Mouse (Mus musculus) heart, postnatal 25 days (tissue): Measurements from ENCODE around the gene BC017158. TPM values are rescaled to one million over a fixed set of nuclear protein-coding genes. Genes with fewer than 3 reads are reported as not detected.

ENCODE experiments used
- DNase-seq: peaks from one replicate; pipeline ENCODE4 v3.0.0; 2022; ENCODE audit warnings: low spot score
- intact Hi-C: fragments of 180-260 bp; cut with DNase I; formaldehyde crosslinking; loops from one replicate; pipeline ENCODE4 v1.15.1; 2025
- microRNA-seq: library from miRNA; unstranded; fragments of <30 nt; microRNA quantifications from one replicate; pipeline ENCODE4 v1.2.0, GENCODE M21; 2022
- total RNA-seq, 2 experiments: library from RNA; stranded (reverse); gene quantifications; 2 replicates each; pipeline ENCODE4 v1.2.3; 2021

Gene BC017158
- total RNA-seq, 2 experiments from 2014 or later: 6.1 to 6.4 TPM

DNA sequence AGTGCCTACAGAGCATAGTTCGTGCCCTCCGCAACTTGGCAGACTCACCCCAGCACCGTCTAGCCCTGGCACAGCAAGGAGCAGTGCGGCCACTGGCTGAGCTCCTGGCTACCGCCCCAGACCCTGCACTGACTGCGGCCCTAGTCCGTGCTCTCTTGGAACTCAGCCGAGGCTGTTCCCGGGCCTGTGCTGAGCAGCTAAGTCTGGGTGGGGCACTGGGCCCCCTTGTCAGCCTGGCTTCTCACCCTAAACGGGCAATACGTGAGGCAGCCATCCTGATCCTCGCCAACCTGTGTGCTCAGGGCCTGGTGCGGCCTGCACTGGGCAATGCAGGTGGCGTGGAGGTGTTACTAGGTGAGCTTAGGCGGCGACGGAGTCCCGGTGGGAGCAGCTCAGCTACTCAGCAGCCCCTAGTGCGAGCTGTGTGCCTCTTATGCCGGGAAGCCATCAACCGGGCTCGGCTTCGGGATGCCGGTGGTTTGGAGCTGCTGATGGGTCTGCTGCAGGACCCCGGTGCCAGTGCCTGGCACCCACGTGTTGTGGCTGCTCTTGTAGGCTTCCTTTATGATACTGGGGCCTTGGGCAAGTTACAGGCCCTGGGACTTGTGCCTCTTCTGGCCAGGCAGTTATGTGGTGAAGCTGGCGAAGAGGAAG is 57.7 kb downstream of the BC017158 start:
- no peak for DNase-seq
- intact Hi-C loops: loop anchor here (10.0 kb wide), 1 partner anchor 455 kb away; no protein-coding TSS in a partner anchor

DNA sequence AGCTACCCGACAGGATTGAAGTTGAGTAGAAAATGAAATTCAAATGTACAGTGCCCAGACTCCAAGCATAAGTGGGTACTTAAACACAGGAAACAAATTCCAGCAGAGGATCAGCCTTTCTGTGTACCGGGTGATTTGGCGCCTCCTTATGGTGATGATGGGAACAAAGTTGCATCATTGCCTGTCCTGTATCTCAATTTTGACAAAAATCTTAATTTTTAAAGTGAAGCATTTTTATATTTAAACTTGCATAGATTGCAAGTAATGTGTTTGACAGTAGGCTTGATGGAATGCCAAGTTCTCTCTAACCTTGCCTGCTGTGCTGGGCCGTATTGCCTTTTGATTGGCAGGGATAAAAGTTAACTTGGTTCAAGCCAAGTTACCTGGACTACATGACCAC is 59.0 kb downstream of the BC017158 start:
- intact Hi-C loops: loop anchor here (10.0 kb wide), 1 partner anchor 216 kb away; no protein-coding TSS in a partner anchor
- DNase-seq: no peak

DNA sequence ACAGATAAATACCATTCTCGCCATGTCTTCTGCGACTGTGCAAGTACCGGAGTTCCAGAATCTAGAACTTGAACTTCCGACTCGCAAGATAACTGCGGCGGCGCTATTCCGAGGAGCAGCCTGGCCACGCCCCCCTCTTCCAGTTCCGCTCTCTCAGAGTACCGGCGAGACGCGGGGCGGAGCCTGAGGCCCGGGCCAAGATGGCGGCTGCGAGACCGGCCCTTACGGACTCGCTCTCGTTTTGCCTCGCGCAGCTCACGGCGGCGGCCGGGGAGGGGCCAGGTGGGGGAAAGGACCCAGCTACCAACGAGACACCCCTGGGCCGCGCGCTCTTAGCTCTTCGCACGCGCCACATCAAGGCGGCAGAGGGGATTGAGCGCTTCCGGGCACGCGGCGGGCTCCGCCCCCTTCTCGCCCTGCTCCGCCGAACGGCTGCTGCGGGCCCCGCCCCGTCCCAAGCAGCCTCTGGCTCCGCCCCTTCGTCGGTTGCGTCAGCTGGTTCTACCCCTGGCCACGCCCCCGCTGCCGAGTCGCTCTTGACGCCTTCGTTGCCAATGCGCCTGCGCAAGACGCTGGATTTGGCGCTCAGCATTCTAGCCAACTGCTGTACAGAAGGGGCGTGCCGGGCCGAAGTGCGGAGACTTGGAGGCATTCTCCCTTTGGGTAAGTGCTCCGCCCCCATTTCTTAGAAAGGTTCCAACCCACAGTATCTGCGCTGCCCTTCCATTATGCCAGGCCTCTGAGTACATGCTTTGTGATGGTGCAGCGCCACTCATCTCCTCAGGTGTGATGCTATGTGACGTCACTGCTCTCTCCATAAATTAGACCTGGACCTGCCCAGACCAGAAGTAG is 59.8 kb downstream of the BC017158 start, which contains the start of gene 9130023H24Rik:
TSS of gene 9130023H24Rik (minus strand) at position 105 of the 852 bp plus-strand sequence.
- peak; percentile 99 for DNase-seq
- intact Hi-C loops: loop anchor here (2.0 to 10.0 kb wide), 2 partner anchors 107 to 217 kb away; no protein-coding TSS in a partner anchor

DNA sequence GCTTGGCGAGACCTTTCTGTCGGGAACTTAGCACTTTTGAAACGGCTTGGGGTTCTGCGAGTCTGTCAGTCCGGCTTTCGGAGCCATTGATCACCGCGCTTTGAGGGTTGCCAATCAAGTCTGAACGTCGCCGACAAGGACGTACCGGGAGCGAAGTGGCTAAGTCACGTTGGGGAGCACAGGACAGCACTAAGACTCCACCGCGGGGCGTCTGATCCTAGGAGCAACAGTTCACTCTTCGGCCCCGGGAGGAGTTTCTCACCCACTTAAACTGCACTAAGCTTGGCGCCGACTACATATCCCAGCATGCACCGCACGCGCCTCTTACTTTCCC is 60.4 kb downstream of the BC017158 start:
- intact Hi-C loops: loop anchor here (2.0 to 10.0 kb wide), 2 partner anchors 107 to 217 kb away; no protein-coding TSS in a partner anchor
- no peak for DNase-seq

DNA sequence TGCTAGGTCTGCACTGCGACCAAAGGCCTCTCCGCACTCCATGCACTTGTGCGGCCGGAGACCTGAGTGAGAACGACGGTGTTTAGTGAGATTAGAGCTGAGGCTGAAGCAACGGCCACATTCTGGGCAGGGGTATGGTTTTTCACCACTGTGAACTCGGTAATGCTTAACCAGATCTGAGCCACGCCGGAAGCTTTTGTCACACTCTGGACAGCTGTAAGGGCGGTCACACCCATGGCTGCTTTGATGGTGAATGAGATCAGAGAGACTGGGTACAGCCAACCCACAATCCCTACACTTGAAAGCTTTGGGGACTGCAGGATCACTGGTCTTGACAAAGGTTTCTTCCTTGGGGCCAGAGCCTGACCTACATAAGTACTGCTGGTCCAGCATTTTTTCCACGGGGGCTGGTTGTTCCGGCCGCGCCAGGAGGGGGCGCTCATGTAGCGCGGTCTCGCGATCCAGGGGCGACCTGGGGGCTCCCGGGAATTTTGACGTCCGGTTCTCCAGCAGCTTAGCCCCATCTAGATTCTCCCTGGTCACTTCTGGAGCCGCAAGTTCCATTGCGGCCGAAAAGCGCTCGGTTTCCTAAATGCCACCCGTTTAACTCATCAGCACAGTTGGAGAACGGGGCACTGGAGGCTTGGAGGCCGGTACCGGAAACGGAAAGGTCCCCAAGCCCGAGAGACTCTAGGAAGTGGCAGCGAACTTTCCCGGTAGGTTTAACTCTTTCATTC is 60.9 kb downstream of the BC017158 start, which contains the start of gene Armc5:
TSS of gene Armc5 (plus strand) at position 487 of the 737 bp plus-strand sequence.
- intact Hi-C loops: loop anchor here (2.0 to 10.0 kb wide), 2 partner anchors 108 to 218 kb away; no protein-coding TSS in a partner anchor
- peak; percentile 74 for DNase-seq

DNA sequence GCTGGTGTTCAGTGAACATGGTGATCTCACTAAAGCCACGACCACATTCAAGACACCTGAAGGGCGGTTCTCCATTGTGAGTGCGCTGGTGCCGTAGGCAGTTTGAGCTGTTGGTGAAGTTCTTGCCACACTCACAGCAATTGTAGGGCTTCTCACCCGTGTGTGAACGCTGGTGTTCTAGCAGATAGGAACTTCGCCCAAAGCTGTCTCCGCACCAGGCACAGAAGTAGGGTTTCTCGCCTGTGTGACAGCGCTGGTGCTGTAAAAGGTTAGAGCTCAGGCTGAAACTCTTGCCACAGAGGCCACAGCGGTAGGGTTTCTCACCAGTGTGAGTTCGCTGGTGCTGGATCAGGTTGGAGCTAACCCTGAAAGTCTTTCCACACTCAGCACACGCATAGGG is 61.5 kb downstream of the BC017158 start:
- no peak for DNase-seq
- intact Hi-C loops: loop anchor here (2.0 to 10.0 kb wide), 2 partner anchors 108 to 218 kb away; no protein-coding TSS in a partner anchor

DNA sequence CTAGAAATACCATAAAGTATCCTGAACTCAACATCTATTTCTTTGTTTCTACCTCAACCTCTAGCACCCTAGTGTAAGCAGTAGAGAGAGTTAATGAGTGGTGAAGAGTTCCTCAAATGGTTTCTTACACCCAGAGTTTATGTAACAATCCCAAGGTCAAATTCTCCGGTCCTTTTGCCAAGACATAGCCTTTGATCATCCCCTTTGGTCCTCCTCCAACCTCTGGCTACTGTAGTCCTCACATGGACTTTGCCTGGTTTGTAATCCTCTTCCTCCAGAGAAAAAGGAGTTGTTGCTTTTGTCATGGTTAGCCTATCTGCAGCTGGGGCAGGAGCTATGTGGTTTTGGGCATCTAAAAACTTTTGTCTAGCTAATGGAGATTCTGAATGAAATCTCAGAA is 62.5 kb downstream of the BC017158 start:
- intact Hi-C loops: loop anchor here (10.0 kb wide), 1 partner anchor 219 kb away; no protein-coding TSS in a partner anchor

DNA sequence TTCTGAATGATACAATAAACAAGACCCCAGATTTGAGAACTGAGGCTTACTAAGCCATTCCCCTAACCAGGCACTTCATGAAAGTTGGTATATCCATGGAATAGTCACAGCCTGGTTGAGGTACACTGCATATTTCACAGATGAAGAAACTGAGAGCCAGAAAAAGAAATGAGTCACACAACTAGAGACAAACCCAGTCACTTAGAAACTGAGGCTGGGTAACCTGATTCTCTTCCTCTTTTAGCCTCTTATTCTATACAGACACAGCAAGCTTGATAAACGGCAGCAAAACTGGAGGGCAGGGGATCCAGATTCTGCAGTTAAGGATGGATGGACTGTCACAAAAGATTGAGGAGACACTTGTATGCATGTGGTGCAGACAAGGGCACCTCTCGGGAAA is 63.2 kb downstream of the BC017158 start:
- intact Hi-C loops: loop anchor here (10.0 kb wide), 1 partner anchor 220 kb away; no protein-coding TSS in a partner anchor
- no peak for DNase-seq

More for the DNA sequence above, 62.5 kb downstream of the BC017158 start:
- no peak for DNase-seq

DNA sequence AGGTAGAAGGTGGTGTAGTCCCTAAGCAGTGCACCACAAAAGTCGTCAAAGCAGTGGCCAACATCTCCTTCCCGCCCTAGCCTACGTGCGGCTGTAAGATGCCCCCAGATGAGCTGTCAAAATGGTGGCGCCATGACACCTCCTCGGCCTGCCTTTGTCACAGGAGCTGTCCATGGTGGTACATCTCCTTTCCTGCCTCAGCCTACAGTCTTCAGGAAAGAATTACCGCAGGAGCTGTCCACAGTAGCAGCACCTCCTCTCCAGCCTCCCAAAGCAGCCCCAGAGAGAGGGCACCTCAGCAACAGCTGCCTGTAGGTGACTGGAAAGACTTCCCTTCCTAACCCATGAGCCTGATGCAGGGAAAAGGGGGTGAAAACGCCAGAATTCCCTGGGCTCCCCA is 66.2 kb downstream of the BC017158 start:
- DNase-seq: no peak
- intact Hi-C loops: loop anchor here (10.0 kb wide), 1 partner anchor 223 kb away; no protein-coding TSS in a partner anchor

Small RNA genes within 50 kb of the gene (microRNA-seq; reads per million reads assigned to microRNA genes)
- gene Mir3103: 0.83 reads per million

Other genes starting within 250 kb of the BC017158 start
- gene Itgam, start 235.5 kb downstream of the BC017158 start, total RNA-seq: 1 to 10 TPM; 4.6 to 5.1 TPM
- gene Gm49368, start 235.5 kb downstream of the BC017158 start, total RNA-seq: not detected
- gene Itgax, start 168.6 kb downstream of the BC017158 start, total RNA-seq: under 1 TPM; 0.17 to 0.26 TPM
- gene Itgad, start 143.8 kb downstream of the BC017158 start, total RNA-seq: not detected
- gene Cox6a2, start 91.8 kb downstream of the BC017158 start, total RNA-seq: 1,000 to 10,000 TPM; 2,394 to 2,415 TPM
- 1 to 10 TPM; 6.8 to 7.2 TPM for gene Armc5, start 60.8 kb downstream of the BC017158 start, total RNA-seq
- 1 to 10 TPM; 3.3 to 3.4 TPM for gene 9130023H24Rik, start 60.1 kb downstream of the BC017158 start, total RNA-seq
- 10 to 100 TPM; 19.6 to 22.5 TPM for gene Tgfb1i1, start 51.4 kb downstream of the BC017158 start, total RNA-seq
- gene Slc5a2, start 32.5 kb downstream of the BC017158 start, total RNA-seq: not detected
- 10 to 100 TPM; 10.7 to 11.8 TPM for gene Rgs10, start 120.6 kb upstream of the BC017158 start, total RNA-seq
- gene Tial1, start 163.5 kb upstream of the BC017158 start, total RNA-seq: 10 to 100 TPM; 42.0 to 45.4 TPM
- gene Bag3, start 225.4 kb upstream of the BC017158 start, total RNA-seq: 100 to 1,000 TPM; 220 to 262 TPM